Comparison of ENCODE assay signal across 19 mouse cellular contexts in the genomic region with DNA sequence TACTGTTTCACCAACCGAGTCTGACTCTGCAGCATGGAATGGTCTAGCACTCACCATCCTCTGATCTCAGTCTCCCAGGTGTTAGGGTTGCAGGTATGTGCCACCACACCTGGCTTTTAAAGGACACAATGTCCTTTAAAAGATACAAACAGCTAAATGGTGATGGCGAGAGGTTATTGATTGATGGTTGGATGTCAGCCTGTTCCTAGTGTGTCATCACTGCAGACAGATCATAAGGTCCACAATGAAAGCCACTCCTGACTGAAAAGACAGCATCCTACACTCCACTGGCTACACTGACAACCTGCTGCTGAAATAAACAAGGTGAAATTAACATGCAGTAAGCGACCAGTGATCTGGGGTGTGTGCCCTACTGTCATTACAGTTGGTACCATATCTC.
"Had no signal": no experiment of that assay in that cellular context is flagged by ENCODE, and none has a peak within 500 bp of the region (broad histone marks: within the 10 kb centered on the region; RNA-seq: fewer than 3 reads in every experiment).

No protein-coding gene starts in this region.

- H3K9ac ChIP-seq: liver, embryonic 13.5 days; lung, embryonic 14.5 days; midbrain, embryonic 15.5 days; neural tube, embryonic 12.5 days; neural tube, embryonic 15.5 days had no signal

- H3K27me3 ChIP-seq: liver, embryonic 13.5 days; megakaryocyte, embryonic 14.5 days; midbrain, embryonic 15.5 days; neural tube, embryonic 12.5 days; neural tube, embryonic 15.5 days had no signal

- H3K4me3 ChIP-seq: layer of hippocampus, adult 2 months; left cerebral cortex, adult 2 months; liver, embryonic 13.5 days; midbrain, embryonic 10.5 days; midbrain, embryonic 15.5 days; neural tube, embryonic 12.5 days; neural tube, embryonic 15.5 days had no signal

- DNase-seq: kidney, adult 8-10 months; kidney, postnatal 25 days; layer of hippocampus, adult 9-11 months; liver, embryonic 13.5 days; right cerebral cortex, adult 18-20 months; right cerebral cortex, postnatal 14 days; right cerebral cortex, postnatal 4 days; thymus, adult 2 months; thymus, postnatal 14 days; thymus, postnatal 4 days had no signal

- H3K36me3 ChIP-seq: liver, embryonic 13.5 days; midbrain, embryonic 10.5 days; midbrain, embryonic 15.5 days; neural tube, embryonic 12.5 days; neural tube, embryonic 15.5 days had no signal

- H3K27ac ChIP-seq: layer of hippocampus, adult 2 months; left cerebral cortex, adult 2 months; liver, embryonic 13.5 days; midbrain, embryonic 10.5 days; midbrain, embryonic 15.5 days; neural tube, embryonic 12.5 days; neural tube, embryonic 15.5 days; stomach, postnatal 0 days had no signal
